Mouse (Mus musculus) heart, embryonic 14.5 days (tissue): ENCODE data around the gene 4930518I15Rik. TPM values are rescaled to one million over a fixed set of nuclear protein-coding genes. Genes with fewer than 3 reads are reported as not detected.

Experiments
- ATAC-seq: fragments of 200-750 bp; cut with Nextera tagmentation; 2 replicates; pipeline ENCODE4 v1.8.0; 2017; ENCODE audit warnings: low read depth, moderate TSS enrichment; ENCODE audit not compliant: insufficient number of reproducible peaks, insufficient read depth, low FRiP score
- H3K27ac ChIP-seq, 2 experiments: fragments of 200-500 bp in 1 of 2; fragments of 300-500 bp in 1 of 2; sonication (generic) in 1 of 2; replicated peaks in 1 of 2; 2 replicates each; pipeline ENCODE4 v1.5.1; 2012 to 2014; ENCODE audit warnings: low read depth in 2 of 2, low read length in 2 of 2, control low read depth in 1 of 2, mild to moderate bottlenecking in 1 of 2, mixed read lengths in 1 of 2; ENCODE audit not compliant: control insufficient read depth in 1 of 2, insufficient read depth in 1 of 2
- H3K27me3 ChIP-seq: fragments of 300-500 bp; sonication (generic); 2 replicates; pipeline ENCODE4 v1.6.1; 2014; ENCODE audit warnings: mild to moderate bottlenecking, low read length, control low read depth; ENCODE audit not compliant: control insufficient read depth, insufficient read depth
- H3K36me3 ChIP-seq: fragments of 300-500 bp; sonication (generic); 2 replicates; pipeline ENCODE4 v1.6.1; 2014; ENCODE audit warnings: mild to moderate bottlenecking, control low read depth, low read length, mixed read lengths; ENCODE audit not compliant: control insufficient read depth, insufficient read depth
- H3K4me1 ChIP-seq, 2 experiments: fragments of 200-500 bp in 1 of 2; fragments of 300-500 bp in 1 of 2; sonication (generic) in 1 of 2; 2 replicates each; pipeline ENCODE4 v1.6.1; 2012 to 2014; ENCODE audit warnings: low read length in 2 of 2, control low read depth in 1 of 2, mixed read lengths in 1 of 2; ENCODE audit not compliant: control insufficient read depth in 2 of 2, insufficient read depth in 2 of 2
- H3K4me2 ChIP-seq: fragments of 300-500 bp; sonication (generic); 2 replicates; pipeline ENCODE4 v1.6.1; 2014; ENCODE audit warnings: mild to moderate bottlenecking, low read length
- H3K4me3 ChIP-seq, 2 experiments: fragments of 200-500 bp in 1 of 2; fragments of 300-500 bp in 1 of 2; sonication (generic) in 1 of 2; 2 replicates each; pipeline ENCODE4 v1.5.1; 2012 to 2014; ENCODE audit warnings: low read length in 2 of 2, mild to moderate bottlenecking in 2 of 2, control low read depth in 1 of 2, low read depth in 1 of 2, moderate library complexity in 1 of 2; ENCODE audit not compliant: control insufficient read depth in 1 of 2, insufficient read depth in 1 of 2
- H3K9ac ChIP-seq: fragments of 300-500 bp; sonication (generic); 2 replicates; pipeline ENCODE4 v1.6.1; 2014; ENCODE audit warnings: mild to moderate bottlenecking, low read length
- H3K9me3 ChIP-seq: fragments of 300-500 bp; sonication (generic); 2 replicates; pipeline ENCODE4 v1.6.1; 2016; ENCODE audit warnings: low read length, control low read depth; ENCODE audit not compliant: control insufficient read depth
- WGBS: fragments of 180-500 bp; shearing (Covaris S2); extraction: QIAGEN DNeasy Blood & Tissue Kit; methylation state at CpG from one replicate; pipeline ENCODE4 v1.1.7; 2014; 5-methylcytosine and 5-hydroxymethylcytosine counted together
- polyA plus RNA-seq: library from polyadenylated mRNA; unstranded; fragments of >200 nt; fragmentation: Nextera tagmentation; extraction: Ambion mirVana; gene quantifications from 2 replicates; pipeline ENCODE4 v1.2.1, GENCODE M21; 2014

4930518I15Rik gene
- polyA plus RNA-seq, 1 experiment from 2014 or later: 3.9 TPM

DNA sequence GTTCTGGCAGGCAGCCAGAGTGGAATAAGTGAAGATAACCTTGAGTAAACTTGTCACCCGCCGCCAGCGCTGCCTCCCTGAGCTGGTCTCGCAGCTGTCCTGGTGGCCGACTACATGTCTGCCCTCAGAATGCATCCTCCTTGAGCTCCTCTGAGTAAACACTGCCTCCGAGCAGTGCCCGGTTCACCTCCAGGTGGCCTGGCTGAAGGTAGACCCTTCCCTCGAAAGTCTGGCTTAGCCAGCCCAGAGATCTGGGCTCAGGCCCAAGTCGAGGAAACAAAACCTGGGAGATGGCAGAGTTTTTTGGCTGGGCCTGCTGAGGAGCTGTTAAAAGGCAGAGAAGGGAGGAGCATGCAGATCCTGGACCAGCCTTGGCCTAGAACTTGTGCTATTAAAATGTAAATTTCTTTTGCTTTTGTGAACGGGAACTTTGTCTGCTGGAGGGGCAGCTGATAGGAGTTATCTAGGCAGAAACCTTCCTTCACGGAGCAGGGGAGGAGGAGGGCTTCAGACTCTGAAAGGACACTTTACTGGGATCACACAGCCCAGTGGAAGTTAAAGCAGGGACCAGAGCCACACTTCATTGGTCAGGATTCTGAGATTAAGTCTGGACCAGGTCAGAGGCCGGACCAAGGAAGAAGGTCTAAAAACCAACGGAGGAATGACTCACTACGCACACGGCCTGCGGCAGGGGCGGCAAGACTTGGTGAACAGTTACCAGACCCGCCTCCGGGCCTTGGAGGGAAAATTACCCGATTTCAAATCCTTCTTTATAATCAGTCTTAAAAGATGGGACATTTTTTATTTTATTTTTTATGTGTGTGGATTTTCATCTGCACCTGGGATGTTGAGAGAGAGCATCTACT, 15.7 kb downstream of the 4930518I15Rik start:
- 0 out of 2 replicates have a peak, but pooled peaks have one; percentile 2 for ATAC-seq
- Histone ChIP-seq H3K4me3 (peak overlapping the region; percentile 69 to 91), H3K27ac (peak overlapping the region; percentile 80 to 95), H3K9ac (peak overlapping the region; percentile 95), H3K36me3 (peaks cover 29% of the 10 kb centered on the region), H3K27me3 (no peaks in the 10 kb centered on the region), H3K4me1 (peaks cover 33 to 50% of the 10 kb centered on the region in 2 experiments), H3K4me2 (peak overlapping the region; percentile 84), H3K9me3 (no peaks in the 10 kb centered on the region)
- 6% methylated on average over 20 of the region's 20 CpGs for WGBS

GRCm38 (mm10) chr2:156841028-156841840, 16.5 kb downstream of the 4930518I15Rik start:
- Histone ChIP-seq H3K4me1 (peaks cover 33 to 50% of the 10 kb centered on the region in 2 experiments), H3K9me3 (no peaks in the 10 kb centered on the region)

GRCm38 (mm10) chr2:156840301-156841027, 17.3 kb downstream of the 4930518I15Rik start:
- peaks cover 28% of the 10 kb centered on the region for H3K36me3 ChIP-seq
- peak overlapping the region; percentile 80 to 95 for H3K27ac ChIP-seq
- H3K4me1 ChIP-seq: peaks cover 33 to 46% of the 10 kb centered on the region in 2 experiments

More at GRCm38 (mm10) chr2:156841028-156841840, 16.5 kb downstream of the 4930518I15Rik start:
- Histone ChIP-seq H3K27me3 (no peaks in the 10 kb centered on the region), H3K4me2 (peak overlapping the region; percentile 84), H3K27ac (peak overlapping the region; percentile 80 to 95), H3K9ac (peak overlapping the region; percentile 95), H3K36me3 (peaks cover 28% of the 10 kb centered on the region), H3K4me3 (peak overlapping the region; percentile 69 to 91)
- under 1% methylated on average over 40 of the region's 42 CpGs for WGBS
- ATAC-seq: peak; percentile 4; the same call in 1 of the 2 replicates

GRCm38 (mm10) chr2:156839319-156840191, 18.2 kb downstream of the 4930518I15Rik start, which contains the start of gene Tgif2:
Gene Tgif2 (plus strand): TSS chr2:156840007.
- Histone ChIP-seq H3K4me3 (peak within 1 kb of the TSS; percentile 69 to 91), H3K27me3 (no peaks in the 10 kb centered on the region), H3K27ac (peak within 1 kb of the TSS; percentile 80 to 95), H3K4me1 (peaks cover 30 to 37% of the 10 kb centered on the region in 2 experiments), H3K9ac (peak within 1 kb of the TSS; percentile 95), H3K9me3 (no peaks in the 10 kb centered on the region), H3K36me3 (peaks cover 29% of the 10 kb centered on the region), H3K4me2 (peak within 1 kb of the TSS; percentile 84)
- WGBS: 1% methylated on average over 59 of the region's 61 CpGs
- ATAC-seq: peak; percentile 88

More at GRCm38 (mm10) chr2:156840301-156841027, 17.3 kb downstream of the 4930518I15Rik start:
- under 1% methylated on average over 69 of the region's 79 CpGs for WGBS
- H3K27me3 ChIP-seq: no peaks in the 10 kb centered on the region
- peak overlapping the region; percentile 69 to 91 for H3K4me3 ChIP-seq
- H3K4me2 ChIP-seq: peak overlapping the region; percentile 84
- ATAC-seq: peak; percentile 19
- peak overlapping the region; percentile 95 for H3K9ac ChIP-seq
- no peaks in the 10 kb centered on the region for H3K9me3 ChIP-seq

GRCm38 (mm10) chr2:156838839-156839238, 18.9 kb downstream of the 4930518I15Rik start:
- ATAC-seq: no peak
- 68% methylated on average over 6 of the region's 6 CpGs for WGBS
- peaks cover 24 to 31% of the 10 kb centered on the region in 2 experiments for H3K4me1 ChIP-seq
- H3K36me3 ChIP-seq: peaks cover 36% of the 10 kb centered on the region
- no peaks in the 10 kb centered on the region for H3K9me3 ChIP-seq
- H3K4me3 ChIP-seq: peak overlapping the region; percentile 69 to 91
- H3K9ac ChIP-seq: peak overlapping the region; percentile 95; the same call in 1 of the 2 replicates
- H3K27me3 ChIP-seq: no peaks in the 10 kb centered on the region
- peak overlapping the region; percentile 84 for H3K4me2 ChIP-seq
- peak overlapping the region; percentile 54 to 95 for H3K27ac ChIP-seq

DNA sequence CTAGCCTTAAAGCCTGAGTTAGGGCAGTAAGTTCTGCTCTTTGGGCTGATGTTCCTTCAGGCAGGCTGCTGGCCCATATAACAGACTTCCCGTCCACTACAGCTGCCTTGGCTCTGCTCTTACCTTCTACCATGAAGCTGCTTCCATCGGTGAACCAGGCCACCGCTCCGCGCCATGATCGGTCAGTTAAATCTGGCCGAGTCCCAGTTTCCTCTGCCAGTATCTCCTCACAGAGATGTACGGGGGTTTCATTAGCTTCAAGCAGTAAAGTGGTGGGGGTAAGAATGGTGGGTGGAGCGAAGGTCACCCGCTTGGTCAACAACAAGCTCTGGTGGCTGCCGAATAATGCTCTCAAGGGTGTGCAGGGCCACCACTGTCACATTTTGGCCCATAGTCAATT, 23.4 kb downstream of the 4930518I15Rik start:
- WGBS: 98% methylated on average over 11 of the region's 11 CpGs
- Histone ChIP-seq H3K4me3 (no peak overlapping the region), H3K9me3 (peaks cover 23% of the 10 kb centered on the region), H3K36me3 (peaks cover 74% of the 10 kb centered on the region), H3K27me3 (no peaks in the 10 kb centered on the region), H3K9ac (no peak overlapping the region), H3K27ac (no peak overlapping the region), H3K4me1 (peaks cover 3 to 8% of the 10 kb centered on the region in 2 experiments; a peak in 2 of 4 replicates), H3K4me2 (no peak overlapping the region)
- ATAC-seq: no peak
